Mouse (Mus musculus) heart, embryonic 14.5 days (tissue): ENCODE data around the gene E2f4. TPM values are rescaled to one million over a fixed set of nuclear protein-coding genes. Genes with fewer than 3 reads are reported as not detected.

Source experiments
- ATAC-seq: fragments of 200-750 bp; cut with Nextera tagmentation; 2 replicates; pipeline ENCODE4 v1.8.0; 2017; ENCODE audit warnings: low read depth, moderate TSS enrichment; ENCODE audit not compliant: insufficient number of reproducible peaks, insufficient read depth, low FRiP score
- H3K27ac ChIP-seq, 2 experiments: fragments of 200-500 bp in 1 of 2; fragments of 300-500 bp in 1 of 2; sonication (generic) in 1 of 2; replicated peaks in 1 of 2; 2 replicates each; pipeline ENCODE4 v1.5.1; 2012 to 2014; ENCODE audit warnings: low read depth in 2 of 2, low read length in 2 of 2, control low read depth in 1 of 2, mild to moderate bottlenecking in 1 of 2, mixed read lengths in 1 of 2; ENCODE audit not compliant: control insufficient read depth in 1 of 2, insufficient read depth in 1 of 2
- H3K27me3 ChIP-seq: fragments of 300-500 bp; sonication (generic); 2 replicates; pipeline ENCODE4 v1.6.1; 2014; ENCODE audit warnings: mild to moderate bottlenecking, low read length, control low read depth; ENCODE audit not compliant: control insufficient read depth, insufficient read depth
- H3K36me3 ChIP-seq: fragments of 300-500 bp; sonication (generic); 2 replicates; pipeline ENCODE4 v1.6.1; 2014; ENCODE audit warnings: mild to moderate bottlenecking, control low read depth, low read length, mixed read lengths; ENCODE audit not compliant: control insufficient read depth, insufficient read depth
- H3K4me1 ChIP-seq, 2 experiments: fragments of 200-500 bp in 1 of 2; fragments of 300-500 bp in 1 of 2; sonication (generic) in 1 of 2; 2 replicates each; pipeline ENCODE4 v1.6.1; 2012 to 2014; ENCODE audit warnings: low read length in 2 of 2, control low read depth in 1 of 2, mixed read lengths in 1 of 2; ENCODE audit not compliant: control insufficient read depth in 2 of 2, insufficient read depth in 2 of 2
- H3K4me2 ChIP-seq: fragments of 300-500 bp; sonication (generic); 2 replicates; pipeline ENCODE4 v1.6.1; 2014; ENCODE audit warnings: mild to moderate bottlenecking, low read length
- H3K4me3 ChIP-seq, 2 experiments: fragments of 200-500 bp in 1 of 2; fragments of 300-500 bp in 1 of 2; sonication (generic) in 1 of 2; 2 replicates each; pipeline ENCODE4 v1.5.1; 2012 to 2014; ENCODE audit warnings: low read length in 2 of 2, mild to moderate bottlenecking in 2 of 2, control low read depth in 1 of 2, low read depth in 1 of 2, moderate library complexity in 1 of 2; ENCODE audit not compliant: control insufficient read depth in 1 of 2, insufficient read depth in 1 of 2
- H3K9ac ChIP-seq: fragments of 300-500 bp; sonication (generic); 2 replicates; pipeline ENCODE4 v1.6.1; 2014; ENCODE audit warnings: mild to moderate bottlenecking, low read length
- H3K9me3 ChIP-seq: fragments of 300-500 bp; sonication (generic); 2 replicates; pipeline ENCODE4 v1.6.1; 2016; ENCODE audit warnings: low read length, control low read depth; ENCODE audit not compliant: control insufficient read depth
- WGBS: fragments of 180-500 bp; shearing (Covaris S2); extraction: QIAGEN DNeasy Blood & Tissue Kit; methylation state at CpG from one replicate; pipeline ENCODE4 v1.1.7; 2014; 5-methylcytosine and 5-hydroxymethylcytosine counted together
- polyA plus RNA-seq: library from polyadenylated mRNA; unstranded; fragments of >200 nt; fragmentation: Nextera tagmentation; extraction: Ambion mirVana; gene quantifications from 2 replicates; pipeline ENCODE4 v1.2.1, GENCODE M21; 2014

E2f4 gene
- polyA plus RNA-seq, 1 experiment from 2014 or later, result 51.3 TPM

- H3K4me1 ChIP-seq, result peaks cover 18 to 26% of the 10 kb centered on the region in 2 experiments; a peak in 3 of 4 replicates
- peaks cover 87% of the 10 kb centered on the region for H3K36me3 ChIP-seq
- H3K27me3 ChIP-seq, result no peaks in the 10 kb centered on the region
- no peak overlapping the region for H3K4me3 ChIP-seq
- H3K4me2 ChIP-seq, result no peak overlapping the region
- 78% methylated on average over 8 of the region's 8 CpGs for WGBS
- no peaks in the 10 kb centered on the region for H3K9me3 ChIP-seq
- H3K27ac ChIP-seq, result peak overlapping the region in 1 of 2 experiments; percentile 47; a peak in 1 of 4 replicates
- no peak overlapping the region for H3K9ac ChIP-seq
- ATAC-seq, result no peak
These were observed 15.5 kb downstream of the E2f4 start for GRCm38 (mm10) chr8:105312891-105313481.

- Histone ChIP-seq H3K4me3 (no peak overlapping the region), H3K36me3 (peaks cover 87% of the 10 kb centered on the region), H3K4me2 (no peak overlapping the region), H3K27ac (peak overlapping the region; percentile 28 to 47; a peak in 3 of 4 replicates), H3K9me3 (no peaks in the 10 kb centered on the region), H3K27me3 (no peaks in the 10 kb centered on the region), H3K4me1 (peaks cover 18 to 32% of the 10 kb centered on the region in 2 experiments), H3K9ac (no peak overlapping the region)
- WGBS, result 57% methylated on average over 9 of the region's 9 CpGs
- 0 out of 2 replicates have a peak, but pooled peaks have one; percentile 23 for ATAC-seq
These were observed 16.3 kb downstream of the E2f4 start for GRCm38 (mm10) chr8:105313622-105314402.

DNA sequence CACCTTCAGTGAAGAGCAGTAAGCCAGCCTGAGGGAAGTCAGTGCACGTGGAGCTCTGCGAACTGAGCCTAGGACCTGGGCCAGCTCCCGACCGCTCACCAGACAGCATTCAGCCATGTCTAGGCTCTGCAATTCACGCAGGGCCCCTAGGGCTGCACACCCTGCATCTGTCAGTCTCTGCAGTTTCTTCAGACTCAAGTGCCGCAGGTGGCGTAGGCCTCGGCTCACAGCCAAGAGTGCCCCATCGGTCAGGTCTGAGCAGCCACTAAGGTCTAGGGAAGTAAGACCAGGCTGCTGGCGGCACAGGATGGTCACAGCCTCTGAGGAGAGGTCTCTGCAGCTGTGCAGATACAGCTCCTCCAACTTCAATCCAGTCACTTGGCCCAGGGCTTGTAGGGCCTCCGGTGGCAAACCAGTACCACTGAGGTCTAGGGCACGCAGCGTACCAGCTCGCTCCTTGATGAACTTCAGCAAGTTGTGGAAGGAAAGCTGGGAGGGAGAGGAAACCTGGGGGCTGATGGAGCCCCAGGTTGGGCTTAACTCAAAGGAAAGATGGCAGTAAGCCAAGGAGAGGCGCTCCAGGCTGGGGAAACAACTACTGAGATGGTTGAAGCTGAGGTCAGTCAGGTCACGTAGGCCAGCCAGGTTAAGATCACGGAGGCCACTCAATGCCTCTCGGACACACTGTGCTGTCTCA is 17.8 kb downstream of the E2f4 start:
- Histone ChIP-seq H3K4me1 (peaks cover 18 to 32% of the 10 kb centered on the region in 2 experiments), H3K9me3 (no peaks in the 10 kb centered on the region), H3K4me3 (no peak overlapping the region), H3K36me3 (peaks cover 79% of the 10 kb centered on the region), H3K27ac (no peak overlapping the region), H3K4me2 (no peak overlapping the region), H3K27me3 (no peaks in the 10 kb centered on the region), H3K9ac (no peak overlapping the region)
- no peak for ATAC-seq
- 74% methylated on average over 18 of the region's 18 CpGs for WGBS

DNA sequence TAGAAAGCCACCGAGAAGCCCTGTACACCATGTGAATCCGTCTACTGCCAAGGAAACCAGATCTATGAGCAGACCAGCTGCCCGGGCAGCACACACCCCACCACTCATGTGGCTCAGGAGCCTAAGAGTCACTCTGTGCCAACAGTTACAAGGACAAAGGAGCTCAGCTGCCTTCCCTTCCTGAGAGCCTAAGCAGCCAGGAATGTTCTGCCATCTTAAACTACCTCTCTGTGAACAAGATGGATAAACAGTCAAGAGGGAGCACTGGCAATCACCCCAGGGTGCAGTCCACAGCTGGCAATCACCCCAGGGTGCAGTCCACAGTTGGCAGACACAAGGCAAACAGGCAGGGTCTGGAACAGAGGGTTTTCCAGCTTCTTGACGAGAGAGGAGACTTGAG is 20.5 kb downstream of the E2f4 start:
- 88% methylated on average over 4 of the region's 4 CpGs for WGBS
- Histone ChIP-seq H3K4me1 (peaks cover 18 to 32% of the 10 kb centered on the region in 2 experiments), H3K27me3 (no peaks in the 10 kb centered on the region), H3K4me2 (no peak overlapping the region), H3K27ac (no peak overlapping the region), H3K36me3 (peaks cover 74% of the 10 kb centered on the region), H3K9me3 (no peaks in the 10 kb centered on the region), H3K4me3 (no peak overlapping the region), H3K9ac (no peak overlapping the region)
- ATAC-seq, result no peak

- Histone ChIP-seq H3K27me3 (no peaks in the 10 kb centered on the region), H3K9me3 (no peaks in the 10 kb centered on the region), H3K36me3 (peaks cover 72% of the 10 kb centered on the region), H3K27ac (no peak overlapping the region), H3K4me2 (no peak overlapping the region), H3K4me3 (no peak overlapping the region), H3K4me1 (peaks cover 12 to 25% of the 10 kb centered on the region in 2 experiments; a peak in 3 of 4 replicates), H3K9ac (no peak overlapping the region)
- no peak for ATAC-seq
- WGBS, result 75% methylated on average over 11 of the region's 11 CpGs
These were observed 21.3 kb downstream of the E2f4 start for GRCm38 (mm10) chr8:105318662-105319190.

GRCm38 (mm10) chr8:105323183-105323582 is 25.7 kb downstream of the E2f4 start:
- H3K4me2 ChIP-seq, result no peak overlapping the region
- ATAC-seq, result no peak
- no peak overlapping the region for H3K9ac ChIP-seq
- no peaks in the 10 kb centered on the region for H3K27me3 ChIP-seq
- WGBS, result 66% methylated on average over 4 of the region's 4 CpGs
- peaks cover 36% of the 10 kb centered on the region for H3K36me3 ChIP-seq
- H3K4me1 ChIP-seq, result peaks cover 6 to 22% of the 10 kb centered on the region in 2 experiments
- H3K27ac ChIP-seq, result no peak overlapping the region
- no peak overlapping the region for H3K4me3 ChIP-seq
- H3K9me3 ChIP-seq, result no peaks in the 10 kb centered on the region

DNA sequence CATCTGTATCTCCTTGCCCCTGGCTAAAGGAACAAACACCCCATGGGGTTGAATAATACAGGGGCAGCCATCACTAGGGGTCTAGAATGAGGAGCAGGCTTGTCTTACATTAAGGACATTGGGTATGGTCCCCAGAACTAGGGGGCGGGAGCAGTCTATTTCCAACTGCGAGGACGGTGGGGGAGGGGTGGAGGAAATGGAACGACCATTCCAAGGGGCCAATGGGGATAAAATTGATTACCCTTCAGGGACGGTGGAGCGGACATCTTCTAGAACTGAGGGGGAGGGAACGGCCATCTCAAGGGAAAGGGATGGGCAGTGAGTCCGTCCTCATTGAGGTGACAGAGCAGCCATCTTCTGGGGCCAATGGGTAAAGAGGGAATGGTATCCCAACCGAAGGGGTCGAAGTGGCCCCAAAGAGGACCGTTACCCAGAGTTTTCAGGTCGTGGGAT is 28.2 kb downstream of the E2f4 start:
- Histone ChIP-seq H3K27ac (peak overlapping the region; percentile 58 to 70), H3K4me3 (peak overlapping the region; percentile 87 to 89), H3K36me3 (peaks cover 51% of the 10 kb centered on the region), H3K4me1 (peaks cover 6 to 17% of the 10 kb centered on the region in 2 experiments), H3K27me3 (no peaks in the 10 kb centered on the region), H3K9ac (peak overlapping the region; percentile 92), H3K9me3 (no peaks in the 10 kb centered on the region), H3K4me2 (peak overlapping the region; percentile 88)
- peak; percentile 18; the same call in 1 of the 2 replicates for ATAC-seq
- under 1% methylated on average over 12 of the region's 12 CpGs for WGBS
